Mouse (Mus musculus) frontal cortex, adult (tissue): ENCODE measurements at regions not wholly inside any gene's neighbourhood (a gene's known extent, or its start where the extent isn't known, plus 50 kb on each side); places are given as distances from the start of the nearest gene placed in this dataset.

Source experiments
- ATAC-seq: cut with Nextera tagmentation; 2 replicates; pipeline ENCODE4 v1.9.2; 2017; ENCODE audit warnings: mild to moderate bottlenecking, moderate library complexity, mixed read lengths; ENCODE audit not compliant: low TSS enrichment

DNA sequence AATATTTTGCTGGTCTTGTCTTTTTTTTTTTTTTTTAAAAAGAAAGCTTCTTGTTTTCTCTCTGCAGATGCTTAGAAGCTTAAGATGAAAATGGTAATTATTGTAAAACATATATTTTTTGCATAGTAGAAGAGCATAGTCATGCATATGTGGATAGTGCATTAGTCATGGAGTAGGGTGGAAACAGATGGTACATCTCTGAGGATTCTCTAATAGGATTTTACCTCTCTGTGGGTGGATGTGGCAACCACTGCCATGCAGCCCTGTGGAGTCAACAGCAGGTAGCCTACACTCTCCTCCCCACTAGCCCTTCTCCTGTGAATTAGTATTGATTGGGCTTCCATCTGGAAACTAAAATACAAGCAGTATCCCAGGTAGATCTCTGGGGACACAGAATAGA lies 409.2 kb downstream of the Nr4a2 start:
- peak; percentile 87 for ATAC-seq

DNA sequence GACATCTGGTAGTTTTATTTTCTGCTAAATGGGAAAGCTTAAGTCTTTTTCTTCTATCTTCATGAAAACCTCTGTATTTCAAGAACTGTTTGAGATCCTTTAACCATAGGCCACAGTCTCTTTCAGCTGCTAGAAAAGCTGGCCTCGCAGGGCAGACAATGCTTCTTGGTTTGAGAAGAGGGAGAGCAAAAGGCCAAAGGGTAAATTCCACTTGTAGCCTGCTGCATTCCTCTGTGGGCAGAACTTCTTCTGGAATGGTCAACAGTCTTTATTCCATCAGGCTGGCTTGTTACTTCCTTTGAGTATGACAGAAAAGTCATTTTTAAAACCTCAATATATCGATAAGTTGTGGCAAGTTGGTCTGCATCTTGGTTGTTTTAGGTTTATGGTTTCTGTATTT lies 440.2 kb downstream of the Nr4a2 start:
- no peak for ATAC-seq

DNA sequence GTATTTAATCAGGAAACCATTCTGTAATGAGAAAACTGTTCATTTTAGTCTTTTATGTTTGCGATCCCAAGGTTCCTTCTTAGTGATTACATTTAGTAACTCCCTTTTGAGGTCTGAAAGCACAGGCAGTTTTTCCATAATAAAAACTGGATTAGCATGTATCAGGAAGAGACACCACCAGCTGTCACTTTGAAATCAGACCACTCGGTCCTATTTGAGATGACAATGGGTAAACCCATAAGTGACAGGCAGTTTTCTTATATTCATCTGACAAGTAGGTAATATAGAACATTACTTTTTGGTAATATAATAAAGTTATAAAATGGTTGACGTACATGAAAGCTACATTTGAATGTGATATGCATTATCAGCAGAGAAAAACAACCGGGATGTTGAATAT lies 449.9 kb downstream of the Nr4a2 start:
- no peak for ATAC-seq

DNA sequence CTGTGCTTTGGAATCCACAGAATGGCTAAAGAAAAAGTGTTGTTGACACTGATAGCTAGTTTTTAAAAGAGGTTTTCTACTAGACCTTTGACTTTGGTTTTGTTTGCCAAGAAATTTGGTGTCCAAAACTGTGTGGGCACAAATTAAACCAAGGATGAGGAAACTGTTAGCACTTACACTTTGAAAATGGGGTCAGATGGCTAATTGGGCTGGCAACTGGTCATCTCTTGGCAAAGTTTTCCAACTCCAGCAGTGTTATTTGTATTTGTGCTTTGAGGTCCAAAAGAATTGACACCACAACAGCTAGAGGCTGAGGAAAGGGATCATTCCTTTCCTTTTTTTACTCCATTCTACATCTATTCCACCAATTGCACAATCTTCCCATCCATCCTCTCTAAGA lies 451.1 kb downstream of the Nr4a2 start:
- no peak for ATAC-seq

DNA sequence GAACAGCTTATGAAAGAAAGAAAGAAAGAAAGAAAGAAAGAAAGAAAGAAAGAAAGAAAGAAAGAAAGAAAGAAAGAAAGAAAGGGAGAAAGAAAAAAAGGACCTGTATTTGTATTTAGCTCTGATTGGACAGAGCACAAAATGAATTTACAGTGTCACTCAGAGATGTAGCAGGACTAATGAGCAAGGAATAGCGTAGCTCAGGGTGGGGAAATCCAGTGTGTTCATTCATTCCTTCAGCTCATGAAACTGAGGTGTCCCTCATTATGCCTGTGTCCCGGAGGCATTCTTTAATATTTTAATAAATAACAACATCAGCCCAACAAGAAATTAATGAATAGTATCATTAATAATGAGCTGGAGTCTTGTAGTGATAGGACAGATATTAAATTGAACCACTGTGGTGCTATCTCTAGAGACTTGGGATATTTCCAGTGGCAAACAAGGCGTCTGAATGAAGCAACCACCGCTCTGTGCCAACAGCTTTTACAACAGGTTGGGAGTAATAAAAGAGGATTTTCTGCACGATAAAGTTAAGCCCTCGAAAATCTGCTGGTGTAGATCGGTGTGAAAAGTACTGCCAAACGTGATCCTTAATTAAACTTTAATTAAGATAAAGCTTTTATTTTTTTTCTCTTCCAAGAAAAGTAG lies 461.4 kb downstream of the Nr4a2 start:
- no peak for ATAC-seq
